Mouse (Mus musculus) embryonic fibroblast, embryonic 13.5 days (primary cell): ENCODE measurements around the gene Cir1.

Experiments
- CTCF ChIP-seq: IDR thresholded peaks from 2 replicates; pipeline ENCODE4 v1.5.1; 2011; ENCODE audit warnings: mild to moderate bottlenecking, control low read depth, low read length, moderate library complexity, borderline replicate concordance; ENCODE audit not compliant: insufficient read depth
- POLR2A ChIP-seq: IDR thresholded peaks from 2 replicates; pipeline ENCODE4 v1.6.1; 2011; ENCODE audit warnings: low read depth, mild to moderate bottlenecking, control low read depth, low read length, moderate library complexity

DNA sequence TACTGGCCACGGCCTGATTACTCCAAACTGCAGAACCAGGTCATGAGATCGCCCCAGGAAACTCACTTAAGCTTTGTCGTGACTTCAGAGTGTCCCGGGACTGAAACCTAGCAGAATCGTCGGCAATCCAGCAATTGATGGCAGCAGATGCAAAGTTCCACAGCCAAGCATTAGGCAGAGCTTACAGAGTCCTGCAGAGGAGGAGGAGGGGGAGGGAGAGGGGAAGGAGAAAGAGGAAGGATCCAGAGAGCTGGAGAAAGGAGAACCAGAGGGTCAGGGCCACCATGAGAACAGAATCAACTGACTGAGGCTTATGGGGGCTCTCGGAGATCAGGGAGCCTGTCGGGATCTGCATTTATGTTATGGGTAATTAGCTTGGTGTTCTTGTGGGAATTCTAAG is 25.9 kb upstream of the Cir1 start:
- TF ChIP-seq CTCF: no peak
- no peak for TF ChIP-seq POLR2A
